Mouse (Mus musculus) embryonic fibroblast, embryonic 13.5 days (primary cell): ENCODE data around the gene Rbfox3.

Source experiments
- CTCF ChIP-seq: IDR thresholded peaks from 2 replicates; pipeline ENCODE4 v1.5.1; 2011; ENCODE audit warnings: mild to moderate bottlenecking, control low read depth, low read length, moderate library complexity, borderline replicate concordance; ENCODE audit not compliant: insufficient read depth
- POLR2A ChIP-seq: IDR thresholded peaks from 2 replicates; pipeline ENCODE4 v1.6.1; 2011; ENCODE audit warnings: low read depth, mild to moderate bottlenecking, control low read depth, low read length, moderate library complexity

DNA sequence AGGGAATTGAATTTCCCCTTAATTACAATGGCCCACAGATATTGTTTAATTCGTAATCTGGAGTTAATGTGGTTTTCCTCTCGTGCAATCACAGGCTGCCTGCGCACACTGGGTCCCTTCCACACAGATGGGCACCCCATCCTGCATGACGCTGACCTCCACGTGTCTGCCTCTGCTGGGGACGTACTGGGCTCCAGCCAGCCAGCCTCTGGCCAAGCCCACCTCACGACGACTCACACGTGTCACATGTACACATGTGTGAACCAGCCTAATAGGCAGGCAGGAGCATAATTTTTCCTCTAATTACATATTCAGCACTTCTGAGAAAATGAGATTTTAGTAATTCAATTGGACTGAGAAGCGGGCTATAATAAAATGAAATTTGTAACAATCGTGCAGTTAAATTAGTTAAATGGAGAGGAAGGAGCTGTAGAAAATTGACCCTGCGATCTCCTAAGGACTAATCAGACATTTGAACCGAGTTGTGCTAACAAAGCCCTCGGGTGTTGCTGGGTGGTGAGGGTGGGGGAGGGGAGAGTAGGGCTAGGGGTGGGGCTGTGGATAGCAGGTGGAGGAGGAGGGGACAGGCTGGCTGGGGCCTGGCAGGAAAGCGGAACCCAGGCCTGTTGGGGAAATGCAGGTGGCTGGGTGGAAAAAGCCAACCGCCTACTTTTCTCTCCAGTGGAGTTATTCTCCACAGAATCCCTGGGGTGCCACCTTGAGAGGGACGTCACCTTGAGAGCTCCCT lies 360.4 kb downstream of the Rbfox3 start:
- no peak for TF ChIP-seq POLR2A
- TF ChIP-seq CTCF, result no peak
